Mouse (Mus musculus): ENCODE data around the gene Nppb.

DNA sequence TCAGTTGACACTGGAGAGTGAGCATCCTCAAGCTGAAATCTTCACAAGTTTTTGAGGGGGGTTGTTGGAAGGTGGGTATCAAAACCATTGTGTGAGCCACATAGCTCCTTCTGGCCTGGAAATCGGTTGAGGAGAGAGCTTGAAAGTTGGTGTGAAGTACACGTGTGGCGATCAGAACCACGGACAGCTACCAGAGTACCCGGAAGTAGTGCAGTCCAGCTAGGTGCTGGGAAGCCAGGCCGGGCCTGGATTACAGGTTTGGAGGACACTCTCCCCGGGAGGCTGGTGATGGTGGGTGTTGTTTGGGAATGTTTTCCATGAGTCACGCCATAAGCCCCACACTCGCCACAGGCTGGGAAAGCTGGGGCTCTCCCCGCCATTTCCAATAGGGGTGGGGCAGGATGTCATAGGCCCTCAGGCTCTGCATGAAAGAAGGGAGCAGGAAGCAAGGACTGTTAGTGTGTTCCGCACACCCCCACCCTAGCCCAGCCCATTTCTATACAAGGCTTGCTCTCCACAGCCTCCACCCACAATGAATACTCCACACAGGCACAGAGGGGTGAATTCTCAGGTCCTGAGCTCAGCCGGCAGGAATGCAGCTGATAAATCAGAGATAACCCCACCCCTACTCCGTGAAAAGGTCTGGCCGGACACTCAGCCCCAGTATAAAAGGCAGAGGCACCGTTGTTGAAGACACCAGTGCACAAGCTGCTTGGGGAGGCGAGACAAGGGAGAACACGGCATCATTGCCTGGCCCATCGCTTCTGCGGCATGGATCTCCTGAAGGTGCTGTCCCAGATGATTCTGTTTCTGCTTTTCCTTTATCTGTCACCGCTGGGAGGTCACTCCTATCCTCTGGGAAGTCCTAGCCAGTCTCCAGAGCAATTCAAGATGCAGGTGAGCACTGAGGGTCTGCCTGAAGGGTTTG is at the start of gene Nppb:
- TF ChIP-seq POLR2A (IDR thresholded peaks at IDR 0.05; ENCODE audit: borderline replicate concordance, extremely low read depth, insufficient read depth, insufficient read length, poor library complexity, severe bottlenecking), result no peak
- no peak for TF ChIP-seq CTCF (IDR thresholded peaks at IDR 0.05; ENCODE audit: borderline replicate concordance, extremely low read depth, insufficient read depth, insufficient read length)
